Mouse (Mus musculus) ovary, postnatal 10 days (tissue): ENCODE data around the gene Rora.

Experiments used
- DNase-seq: peaks from one replicate; pipeline ENCODE4 v3.0.0; 2022; ENCODE audit warnings: low spot score

The Rora gene

DNA sequence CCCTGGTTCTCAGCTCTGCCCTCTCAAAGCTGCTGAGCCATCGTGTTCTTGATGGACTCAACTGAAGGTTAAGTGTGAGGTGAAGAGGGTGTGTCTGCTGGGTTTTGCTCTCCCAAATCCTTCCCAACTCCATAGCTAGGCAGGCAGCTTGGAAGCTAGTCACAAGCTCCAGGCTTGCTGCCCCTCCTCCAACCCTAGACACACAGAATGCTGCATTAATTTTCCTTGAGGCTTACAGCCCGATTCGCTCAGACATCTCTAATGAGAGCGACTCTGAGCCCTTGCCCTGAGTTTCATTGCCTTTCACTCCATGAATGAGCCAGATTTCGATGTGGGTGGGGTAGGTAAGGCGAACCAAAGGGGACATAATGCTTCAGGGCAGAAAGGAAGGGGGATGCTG, 705.2 kb downstream of the Rora start:
- no peak for DNase-seq

DNA sequence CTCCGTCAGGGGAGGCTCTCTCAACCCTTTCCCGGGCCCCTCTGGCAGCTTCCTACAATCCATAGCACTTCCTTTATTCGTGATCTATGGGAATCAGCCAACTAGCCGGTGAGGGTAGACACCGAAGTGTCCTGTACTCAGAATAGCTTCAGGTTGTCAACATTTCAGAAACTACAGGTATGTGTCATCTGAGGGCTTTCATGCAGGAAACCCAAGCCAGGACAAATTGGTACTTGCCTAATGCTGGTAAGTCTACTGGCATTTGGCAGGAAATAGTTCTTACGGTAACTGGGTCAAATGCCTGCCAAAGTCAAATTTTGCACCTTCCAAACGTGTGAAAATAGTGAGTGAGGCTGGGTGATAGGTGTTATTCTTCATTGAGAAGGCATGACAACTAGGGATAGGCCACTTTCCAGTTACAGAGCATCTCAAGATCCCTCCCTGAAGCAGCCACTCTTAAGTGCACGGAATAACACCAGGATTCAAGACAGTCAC, 708.4 kb downstream of the Rora start:
- no peak for DNase-seq

DNA sequence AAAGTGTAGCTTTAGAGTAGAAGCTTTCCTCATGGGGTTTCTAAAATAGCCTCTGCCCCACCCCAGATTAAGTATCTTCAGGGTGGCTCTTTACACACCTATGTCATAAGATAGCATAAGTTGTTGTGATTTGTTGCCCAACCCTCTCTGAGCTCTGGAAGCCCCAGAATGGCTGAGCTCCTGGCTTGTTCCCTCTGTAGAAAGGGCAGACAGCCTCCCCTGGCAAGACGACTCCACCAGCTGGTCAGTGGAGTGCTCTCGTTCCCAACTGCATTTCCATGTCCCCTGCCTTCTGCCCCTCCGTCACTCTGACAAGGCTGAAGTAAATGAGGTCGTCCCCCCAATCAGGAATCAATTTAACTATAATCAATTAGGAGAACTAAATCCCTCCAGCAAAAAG, 709.2 kb downstream of the Rora start:
- no peak for DNase-seq

DNA sequence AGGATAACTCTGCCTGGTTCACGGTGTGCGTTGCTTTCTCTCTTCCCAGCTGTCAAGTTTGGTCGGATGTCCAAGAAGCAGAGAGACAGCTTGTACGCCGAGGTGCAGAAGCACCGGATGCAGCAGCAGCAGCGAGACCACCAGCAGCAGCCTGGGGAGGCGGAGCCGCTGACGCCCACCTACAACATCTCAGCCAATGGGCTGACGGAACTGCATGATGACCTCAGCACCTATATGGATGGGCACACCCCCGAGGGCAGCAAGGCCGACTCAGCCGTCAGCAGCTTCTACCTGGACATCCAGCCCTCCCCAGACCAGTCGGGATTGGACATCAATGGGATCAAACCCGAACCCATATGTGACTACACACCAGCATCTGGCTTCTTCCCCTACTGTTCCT, 710.5 kb downstream of the Rora start:
- no peak for DNase-seq

DNA sequence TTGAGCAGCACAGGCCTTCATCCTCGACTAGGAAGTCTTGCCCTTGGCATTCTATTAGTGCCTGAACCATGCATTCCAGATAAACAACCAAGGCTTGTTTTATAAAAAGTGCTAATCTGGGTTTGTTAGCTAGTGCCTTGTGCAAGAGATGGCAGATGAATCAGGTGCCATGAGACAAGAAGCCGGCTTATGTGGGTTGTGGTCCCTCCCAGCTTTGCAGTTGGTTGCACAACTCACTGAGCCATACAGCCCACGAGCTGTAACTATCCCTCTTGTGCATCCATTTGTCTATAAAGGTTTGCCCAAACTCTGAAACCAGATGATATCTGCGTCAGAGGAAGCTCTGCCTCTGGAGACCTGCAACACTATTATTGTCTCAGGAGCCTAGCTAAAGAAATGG, 713.5 kb downstream of the Rora start:
- no peak for DNase-seq

DNA sequence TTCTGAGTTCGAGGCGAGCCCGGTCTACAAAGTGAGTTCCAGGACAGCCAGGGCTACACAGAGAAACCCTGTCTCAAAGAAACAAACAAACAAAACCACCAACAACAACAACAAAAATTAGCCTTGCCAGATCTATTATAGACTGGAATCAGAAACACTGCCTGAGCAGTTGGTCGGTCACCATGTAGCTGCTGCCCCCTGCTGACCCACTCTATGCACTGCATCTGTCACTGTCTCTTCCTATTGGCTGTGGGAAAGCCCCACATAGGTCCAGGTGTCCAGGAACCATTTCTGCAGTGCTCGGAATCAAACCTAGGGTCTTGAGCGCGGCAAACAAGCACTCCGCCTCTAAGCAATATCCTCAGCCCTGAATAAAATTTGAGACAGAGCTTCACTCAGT, 714.5 kb downstream of the Rora start:
- DNase-seq, result peak; percentile 20

DNA sequence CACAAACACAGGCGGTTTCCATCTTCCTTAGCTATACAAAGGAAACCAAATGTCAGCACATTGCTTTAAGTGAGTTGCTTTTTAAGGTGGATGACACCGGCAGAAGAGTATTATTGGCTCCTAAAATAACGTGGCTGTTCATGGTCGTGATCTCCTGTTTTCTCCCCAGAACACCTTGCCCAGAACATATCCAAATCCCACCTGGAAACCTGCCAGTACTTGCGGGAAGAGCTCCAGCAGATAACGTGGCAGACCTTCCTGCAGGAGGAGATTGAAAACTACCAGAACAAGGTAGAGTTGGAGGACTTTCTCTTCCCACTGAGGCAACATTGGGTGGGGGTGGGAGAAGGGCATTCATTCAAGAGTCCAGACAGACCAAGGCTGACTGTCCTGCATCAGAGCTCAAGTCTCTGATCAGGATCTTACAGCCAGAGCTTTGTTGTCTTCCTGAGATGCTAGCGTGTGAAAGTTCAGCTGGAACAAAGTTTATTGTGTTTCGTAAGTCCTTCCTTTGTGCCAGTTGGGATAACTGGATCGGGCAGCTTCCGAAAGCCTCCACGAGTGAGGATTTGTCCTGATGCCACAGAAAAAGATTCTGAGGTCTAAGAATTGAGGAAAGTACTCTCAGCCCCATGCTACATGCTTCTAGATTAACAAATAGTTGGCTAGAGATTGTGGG, 717.6 kb downstream of the Rora start:
- DNase-seq, result no peak

DNA sequence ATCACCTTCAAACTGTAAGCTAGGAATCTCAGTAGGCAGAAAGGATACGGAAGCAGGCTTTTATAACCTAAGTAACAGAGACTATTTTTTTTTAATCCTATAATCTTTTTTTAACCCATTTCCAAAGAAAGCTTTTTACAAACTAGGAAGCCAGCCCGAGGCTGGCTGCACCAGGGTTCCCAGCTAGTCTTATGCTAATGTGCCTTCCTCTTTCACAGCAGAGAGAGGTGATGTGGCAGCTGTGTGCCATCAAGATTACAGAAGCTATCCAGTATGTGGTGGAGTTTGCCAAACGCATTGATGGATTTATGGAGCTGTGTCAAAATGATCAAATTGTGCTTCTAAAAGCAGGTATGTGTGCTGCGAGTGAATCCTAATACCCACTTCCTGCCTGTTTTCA, 719.3 kb downstream of the Rora start:
- DNase-seq, result no peak

DNA sequence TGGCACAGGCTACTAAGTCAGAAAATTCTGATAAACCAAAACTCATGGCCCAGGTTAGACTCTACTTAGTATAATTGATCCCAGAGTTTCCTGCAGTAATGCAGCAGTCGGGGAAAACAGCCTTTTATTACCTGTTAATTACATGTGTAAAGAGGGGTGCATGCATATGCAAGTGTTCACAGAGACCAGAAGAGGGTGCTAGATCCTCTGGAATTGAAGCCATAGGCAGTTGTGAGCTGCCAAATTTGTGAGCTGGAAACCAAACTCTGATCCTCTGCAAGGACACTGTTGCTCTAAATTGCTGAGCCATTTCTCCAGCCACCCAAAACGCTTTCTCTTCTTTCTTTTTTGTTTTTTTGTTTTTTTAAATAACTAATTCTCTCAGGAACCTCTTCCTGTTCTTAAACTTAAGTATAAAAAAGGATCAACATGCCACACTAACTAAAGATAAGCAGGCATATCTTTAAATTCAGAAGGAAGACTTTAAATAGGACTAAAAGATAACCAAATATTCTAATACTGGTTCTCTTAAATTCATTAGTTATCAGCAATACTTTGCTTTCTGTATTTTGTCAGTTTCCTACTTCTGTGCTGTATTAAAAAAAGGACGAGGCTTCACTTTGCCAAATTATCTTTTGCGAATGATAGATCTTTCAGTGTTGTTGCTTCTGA, 723.5 kb downstream of the Rora start:
- DNase-seq, result no peak

DNA sequence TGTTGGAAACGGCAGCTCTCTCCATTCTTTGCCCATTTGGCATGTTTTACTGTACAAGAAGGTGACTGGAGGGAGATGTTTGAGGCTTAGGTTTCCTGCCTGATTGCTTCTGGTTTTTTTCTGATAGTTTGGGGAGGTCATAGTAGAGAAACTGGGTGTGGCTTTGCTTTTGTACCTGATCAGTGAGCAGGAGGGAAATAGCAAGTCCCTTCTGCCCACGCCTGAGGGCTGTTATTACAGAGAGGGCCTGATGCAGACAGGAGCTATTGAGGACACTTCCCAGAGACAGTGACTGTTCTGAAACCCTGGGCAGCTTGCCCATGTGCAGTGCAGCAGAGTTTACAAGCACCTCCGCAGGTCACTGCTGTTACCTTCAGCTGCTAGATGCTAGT, 724.1 kb downstream of the Rora start:
- DNase-seq, result no peak

DNA sequence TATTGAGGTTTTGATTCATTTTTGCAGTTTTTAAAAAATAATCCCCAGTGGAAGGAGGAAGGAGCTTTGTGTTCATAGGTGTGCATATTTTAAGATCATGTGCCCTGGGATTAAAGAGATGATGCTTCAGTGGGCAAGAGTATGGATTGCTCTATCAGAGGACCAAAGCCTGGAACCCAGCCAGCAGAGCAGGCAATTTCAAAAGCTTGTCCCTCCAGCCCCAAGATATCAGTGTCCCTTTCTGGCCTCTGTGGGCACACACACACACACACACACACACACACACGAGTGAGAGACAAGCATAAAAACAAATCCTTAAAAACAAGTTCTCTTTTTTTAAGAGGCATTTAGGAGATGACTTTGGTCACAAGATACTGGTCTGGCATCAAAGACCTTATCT, 727.0 kb downstream of the Rora start:
- no peak for DNase-seq

DNA sequence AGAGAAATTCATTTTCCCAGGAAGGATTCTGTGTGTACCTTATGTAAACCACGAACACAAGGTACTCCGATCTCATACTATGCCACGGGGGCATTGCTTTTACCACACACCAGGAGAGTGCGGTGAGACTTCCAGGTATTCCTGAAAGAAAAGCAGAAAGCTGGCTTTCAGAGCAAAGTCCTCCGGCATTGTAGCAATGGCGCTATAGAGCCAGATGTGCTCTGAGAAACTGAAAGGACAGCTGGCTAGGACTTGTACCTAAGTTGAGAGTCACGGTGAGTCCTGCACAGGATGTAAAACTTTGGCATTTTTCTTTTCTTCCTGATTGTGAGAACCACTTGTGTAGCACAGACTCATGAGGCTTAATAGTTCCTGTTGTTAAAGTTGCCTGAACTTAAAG, 728.2 kb downstream of the Rora start:
- no peak for DNase-seq

DNA sequence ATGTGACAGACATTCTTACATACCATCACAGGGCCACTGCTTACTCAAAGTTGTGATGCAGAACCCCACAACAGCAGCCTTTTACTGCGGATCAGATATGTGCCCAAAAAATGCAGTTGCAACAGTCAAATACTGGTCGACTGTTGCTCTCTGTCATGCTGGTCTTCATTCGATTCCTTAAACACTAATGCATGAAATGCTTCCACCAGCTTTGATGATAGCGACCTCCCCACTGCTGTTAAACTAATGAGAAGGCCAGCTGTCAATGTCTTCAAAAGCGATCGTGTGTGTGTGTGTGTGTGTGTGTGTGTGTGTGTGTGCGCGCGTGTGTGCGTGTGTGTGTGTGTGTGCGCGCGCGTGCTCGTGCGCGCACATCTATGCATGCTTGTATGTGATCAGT, 730.9 kb downstream of the Rora start:
- DNase-seq, result no peak

DNA sequence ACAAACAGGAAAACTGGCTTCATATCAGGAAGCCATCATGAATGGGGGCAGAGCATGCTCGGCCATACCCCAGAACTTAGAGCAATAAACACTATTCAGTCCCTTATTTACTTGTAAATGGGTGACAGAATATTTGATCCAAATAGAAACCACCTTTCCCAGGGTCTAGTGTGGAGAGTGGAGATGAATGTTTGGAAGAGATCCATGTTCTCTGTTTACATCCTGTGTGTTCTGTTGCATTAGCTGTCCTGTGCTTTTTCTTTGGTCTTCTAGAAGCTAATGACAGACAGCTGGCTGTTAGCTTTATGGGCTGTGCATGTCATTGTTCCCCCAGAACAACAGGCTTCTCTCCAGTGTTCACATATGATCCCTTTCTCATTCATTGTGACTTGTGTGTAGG, 731.3 kb downstream of the Rora start:
- no peak for DNase-seq

DNA sequence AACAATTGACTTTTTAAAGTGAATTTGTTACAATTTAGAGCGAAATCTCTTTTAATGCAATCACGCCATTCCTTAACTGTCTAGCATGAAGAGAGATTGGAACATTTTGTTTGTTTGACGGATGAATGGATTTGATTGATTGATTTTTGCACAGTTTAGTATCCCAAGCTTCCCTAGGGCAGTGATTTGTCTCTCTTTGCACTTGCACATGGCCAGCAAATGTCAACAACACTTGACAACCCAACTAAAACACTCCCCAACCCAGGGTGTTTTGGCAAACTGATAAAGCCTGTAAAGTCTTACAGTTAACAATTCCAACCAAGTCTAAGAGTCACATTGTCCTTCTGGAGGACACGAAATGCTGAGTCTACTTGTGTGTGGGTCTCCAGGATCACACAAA, 733.7 kb downstream of the Rora start:
- no peak for DNase-seq

DNA sequence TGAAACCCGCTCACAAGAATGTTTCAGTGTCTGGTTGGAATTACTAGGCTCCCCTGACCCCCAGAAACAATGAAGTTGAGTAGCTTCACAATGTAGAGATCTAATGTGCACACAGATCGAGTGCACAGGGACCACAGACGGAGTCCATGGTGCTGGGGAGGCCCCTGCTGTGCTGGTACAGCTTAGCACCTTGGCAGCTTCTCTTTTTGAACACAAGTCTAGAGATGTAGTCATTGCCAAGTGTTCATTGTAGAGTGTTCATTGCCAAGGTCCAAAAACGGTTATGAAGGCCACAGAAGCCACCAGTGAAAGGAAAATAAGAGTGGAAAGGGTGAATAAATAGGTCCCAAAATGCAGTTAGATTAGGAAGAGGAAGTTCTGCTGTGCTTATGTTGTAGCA, 737.0 kb downstream of the Rora start:
- DNase-seq, result no peak

DNA sequence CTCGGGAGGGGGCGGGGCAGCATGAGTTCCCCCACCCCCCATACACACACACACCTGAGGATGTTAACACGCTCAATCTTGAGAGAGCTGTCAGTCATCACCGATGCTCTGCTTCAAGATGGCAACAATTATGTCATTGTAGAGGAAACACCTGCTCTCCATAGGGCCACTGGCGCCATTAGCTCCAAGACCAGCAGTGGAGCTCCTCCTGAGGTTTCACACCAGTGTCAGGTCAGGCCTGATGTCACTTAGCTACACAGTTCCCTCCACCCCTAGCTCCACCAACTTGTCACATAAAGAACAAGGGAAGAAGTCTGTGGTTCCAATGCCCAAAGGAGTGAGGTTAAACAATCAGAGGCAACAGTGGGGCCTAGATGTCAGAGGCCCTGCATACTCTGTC, 740.6 kb downstream of the Rora start:
- DNase-seq, result no peak

DNA sequence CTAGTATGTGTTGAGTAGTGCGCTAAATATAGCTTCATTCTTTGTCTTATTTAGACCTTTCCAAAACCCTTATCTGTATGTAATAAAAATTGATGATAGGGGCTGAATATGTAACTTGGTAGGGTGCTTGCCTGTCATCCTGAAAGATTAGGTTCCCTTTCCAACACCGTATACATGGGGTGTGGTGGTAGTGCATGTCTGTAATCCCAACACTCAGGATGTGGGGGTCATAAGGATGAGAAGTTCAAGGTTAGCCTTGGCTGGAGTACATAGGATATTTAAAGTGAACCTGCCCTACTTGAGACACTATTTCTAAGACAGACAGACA, 743.8 kb downstream of the Rora start:
- no peak for DNase-seq

DNA sequence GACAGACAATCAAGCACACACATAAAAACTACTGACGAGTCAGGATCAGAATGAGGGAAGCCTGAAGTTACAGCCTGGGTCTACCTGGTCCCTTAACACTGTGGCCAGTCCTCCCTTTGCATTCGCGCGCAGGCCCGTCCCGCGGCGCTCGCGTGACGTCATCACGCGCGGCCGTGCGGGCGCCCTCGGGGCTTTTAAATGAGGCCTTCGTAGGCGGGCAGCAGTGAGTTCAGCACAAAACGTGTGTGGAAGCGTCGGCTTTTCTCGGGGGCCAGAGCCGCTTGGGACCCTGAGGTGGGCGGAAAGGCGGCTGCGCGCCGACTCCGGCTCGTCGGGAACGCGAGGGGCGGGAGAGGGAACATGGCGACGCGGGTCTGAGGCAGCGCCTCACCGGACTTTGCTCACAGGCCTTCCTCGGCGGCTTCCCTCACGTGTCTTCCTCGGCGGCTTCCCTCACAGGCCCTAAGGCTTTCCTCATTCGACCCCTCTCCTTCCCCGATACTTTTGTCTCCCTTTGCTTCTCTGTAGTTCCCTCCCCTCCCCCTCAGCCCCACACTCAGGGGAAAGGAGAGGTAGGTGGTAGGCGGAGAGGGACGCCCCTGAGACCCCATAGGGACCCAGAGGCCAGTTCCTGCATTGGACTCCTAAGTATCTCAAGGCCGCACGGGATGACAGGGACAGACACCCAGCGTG, 744.3 kb downstream of the Rora start, which contains the start of gene Ice2:
Gene Ice2, plus strand, starts transcription at position 147 of the 693 bp plus-strand sequence.
- DNase-seq, result peak; percentile 62

DNA sequence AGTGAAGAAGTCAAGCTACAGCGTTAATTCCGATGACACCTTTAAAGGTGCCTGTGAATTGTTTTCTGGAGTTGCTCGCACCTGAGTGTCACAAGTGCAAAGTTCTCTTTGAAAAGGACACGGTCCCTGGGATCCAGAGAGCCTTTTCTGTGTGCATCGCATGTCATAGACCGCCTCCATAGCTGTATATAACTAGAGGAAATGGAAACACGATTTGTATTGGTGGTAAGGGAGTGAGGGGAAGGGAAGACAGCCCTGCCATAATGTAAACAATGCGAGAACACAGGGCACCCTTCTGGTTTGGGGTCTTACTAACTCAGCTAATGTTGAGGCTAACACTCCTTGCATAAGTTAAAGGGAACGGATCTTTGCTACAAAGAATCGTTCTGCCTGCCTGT, 744.9 kb downstream of the Rora start:
- DNase-seq, result no peak

DNA sequence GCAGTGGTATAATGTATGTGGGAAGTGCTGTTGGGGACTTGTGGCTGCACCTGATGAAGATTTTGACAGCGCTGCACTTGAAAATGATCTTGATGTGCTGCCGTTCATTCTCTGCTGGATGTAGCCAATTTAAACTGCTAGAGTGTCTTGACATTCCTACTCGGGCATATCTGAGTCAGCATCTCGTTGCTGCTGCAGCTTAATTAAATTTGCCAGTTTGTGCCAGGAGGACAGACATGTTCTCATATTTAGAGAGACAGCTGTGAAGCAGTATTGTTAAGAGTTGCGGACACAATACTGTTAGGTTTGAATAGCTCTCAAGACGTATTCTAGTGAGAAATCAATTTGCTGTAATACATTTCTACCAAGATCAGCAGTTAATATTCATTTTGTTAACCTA, 751.1 kb downstream of the Rora start:
- DNase-seq, result no peak

DNA sequence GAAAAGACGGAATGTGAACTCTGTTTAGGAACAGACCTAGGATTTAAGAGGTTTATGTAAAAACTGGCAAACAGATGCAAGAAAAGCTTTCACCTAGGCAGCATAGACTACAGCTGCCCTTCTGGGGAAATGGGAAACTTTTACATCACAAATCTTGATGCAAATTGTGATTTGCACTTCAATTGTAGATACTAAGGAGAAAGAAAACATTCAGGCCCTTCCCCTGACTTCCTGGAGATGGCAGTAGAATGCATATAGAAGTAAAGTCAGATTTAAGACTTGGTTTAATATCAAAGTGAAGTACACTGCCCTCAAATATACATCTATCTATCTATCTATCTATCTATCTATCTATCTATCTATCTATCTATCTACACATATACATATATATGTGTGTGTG, 765.9 kb downstream of the Rora start:
- no peak for DNase-seq

DNA sequence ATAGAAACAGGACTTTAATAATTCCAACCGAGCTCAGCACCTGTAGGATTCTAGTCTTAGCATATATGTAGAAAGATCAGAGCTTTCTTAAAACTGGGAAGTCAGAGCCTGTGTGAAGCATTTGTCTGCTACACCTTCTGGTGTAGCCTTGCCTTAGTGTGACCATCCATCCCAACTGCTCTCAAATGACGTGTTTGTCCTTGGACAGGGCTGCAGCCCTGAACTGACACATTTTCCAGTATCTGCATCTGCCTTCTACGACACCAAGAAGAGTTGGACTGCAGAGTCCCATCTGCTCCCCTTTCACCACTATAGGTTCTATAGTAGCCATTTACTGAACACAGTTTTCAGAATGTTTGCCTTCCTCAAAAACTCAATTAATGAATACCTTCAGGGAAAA, 776.9 kb downstream of the Rora start:
- no peak for DNase-seq
